Mouse (Mus musculus) liver, adult 2 months (tissue): Measurements from ENCODE around the gene Aip.

Experiments
- CTCF ChIP-seq: fragments of 200-500 bp; IDR thresholded peaks from 2 replicates; pipeline ENCODE4 v1.5.1; 2011; ENCODE audit warnings: low read depth, low read length, control low read depth
- POLR2A ChIP-seq: fragments of 200-500 bp; IDR thresholded peaks from 2 replicates; pipeline ENCODE4 v1.6.1; 2011; ENCODE audit warnings: low read length, control low read depth; ENCODE audit not compliant: insufficient read depth; ENCODE audit errors: extremely low read depth

DNA sequence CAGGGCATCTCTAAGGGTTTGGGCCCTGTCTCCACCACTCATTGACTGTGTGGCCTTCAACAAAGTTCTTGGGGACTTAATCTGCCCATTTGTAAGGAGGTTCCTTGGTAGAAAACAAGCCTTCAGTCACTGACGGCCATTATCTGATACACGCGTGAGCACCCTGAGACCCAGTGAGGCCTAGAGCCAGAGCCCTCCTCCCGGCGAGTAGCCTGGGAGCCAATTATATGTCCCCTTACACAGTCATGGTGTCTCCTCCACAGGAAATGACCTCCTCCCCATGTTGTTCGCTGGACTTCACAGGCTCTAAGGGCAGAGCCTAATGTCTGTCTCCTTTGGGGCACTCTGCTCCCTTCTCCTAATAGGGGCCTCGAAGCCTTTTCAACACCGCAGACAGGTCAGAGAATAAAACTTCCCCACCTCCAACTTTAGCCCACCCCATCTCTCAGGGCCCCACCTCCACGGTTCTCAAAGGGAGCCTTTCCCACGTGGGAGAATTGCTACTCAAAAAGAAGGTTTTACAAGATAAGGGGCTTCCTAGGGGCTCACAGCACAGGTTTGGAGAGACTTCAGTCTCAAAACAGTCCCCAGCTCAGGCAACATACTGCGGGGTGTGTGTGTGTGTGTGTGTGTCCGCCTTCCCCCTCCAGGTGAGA lies 20.8 kb upstream of the Aip start:
- TF ChIP-seq POLR2A (no peak), CTCF (no peak)
